Mouse (Mus musculus) brain, embryonic 14.5 days (tissue): Measurements from ENCODE around the gene Il16.

Experiments
- CTCF ChIP-seq: fragments of 200-500 bp; IDR thresholded peaks from 2 replicates; pipeline ENCODE4 v1.5.1; 2012; ENCODE audit warnings: inconsistent platforms, mild to moderate bottlenecking, moderate library complexity, borderline replicate concordance; ENCODE audit not compliant: insufficient read depth, insufficient read length; ENCODE audit errors: extremely low read depth
- POLR2A ChIP-seq: fragments of 200-500 bp; IDR thresholded peaks from 2 replicates; pipeline ENCODE4 v1.6.1; 2012; ENCODE audit warnings: mild to moderate bottlenecking, inconsistent platforms, borderline replicate concordance; ENCODE audit not compliant: poor library complexity, insufficient read depth, insufficient read length, severe bottlenecking; ENCODE audit errors: extremely low read depth

DNA sequence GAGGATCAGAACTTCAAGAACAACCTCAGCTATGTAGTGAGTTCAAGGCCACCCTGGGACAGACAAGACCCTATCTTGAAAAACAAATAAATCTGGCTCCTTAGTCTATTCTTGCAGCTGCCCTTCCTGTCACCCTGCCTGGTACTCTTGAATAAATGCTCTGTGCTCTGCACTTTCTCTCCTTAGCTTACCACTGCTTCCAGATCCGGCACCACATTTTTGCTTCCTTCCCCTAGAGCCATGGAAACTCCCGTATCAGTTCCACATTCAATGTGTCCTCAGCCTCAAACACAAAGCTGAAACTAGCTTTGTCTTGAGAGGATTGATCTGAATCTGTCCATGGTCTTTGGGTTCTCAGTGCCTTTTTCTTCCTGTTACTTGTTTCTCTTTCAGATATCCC is 21.0 kb downstream of the Il16 start:
- TF ChIP-seq CTCF (no peak), POLR2A (no peak)
